ENCODE assay signal across 8 mouse cellular contexts in the genomic region with DNA sequence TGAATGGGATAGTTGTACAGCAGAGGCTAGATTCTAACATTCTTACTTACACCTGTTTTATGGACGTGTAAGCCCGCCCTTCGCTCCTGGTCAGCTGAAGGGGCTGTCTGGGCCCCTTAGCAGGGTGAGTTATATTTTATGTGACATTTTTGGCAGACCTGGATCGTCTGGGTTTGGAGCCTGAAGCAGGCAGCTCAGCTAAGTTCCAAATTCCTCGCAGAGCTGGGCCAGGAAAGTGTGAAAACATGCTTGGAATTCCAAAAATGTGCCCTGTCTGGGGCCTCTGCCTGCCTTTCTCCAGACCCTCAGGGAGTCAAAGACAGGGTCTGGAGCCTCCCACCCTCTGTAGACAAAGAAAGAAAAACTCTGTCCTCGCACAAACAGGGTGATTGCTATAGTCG. TPM values are rescaled to one million over a fixed set of nuclear protein-coding genes. Genes with fewer than 3 reads are reported as not detected.
A peak's percentile ranks its signal among the peaks of the same experiment; 100 is the strongest.
DNase-seq lines count a peak whose midpoint lies in the region; ATAC-seq and TF ChIP-seq lines count a peak whose summit lies in the region.

No protein-coding gene starts in this region.

- 11% methylated on average over 7 of the region's 7 CpGs for whole genome bisulfite sequencing in heart, embryonic 15.5 days
- WGBS in limb, embryonic 11.5 days: 3% methylated on average over 7 of the region's 7 CpGs

- ATAC-seq in heart, embryonic 15.5 days (replicated peaks; ENCODE audit: insufficient number of reproducible peaks, insufficient read depth, low FRiP score, low read depth): peak; percentile 74
- peak; percentile 83 for ATAC-seq in limb, embryonic 11.5 days (ENCODE audit: insufficient number of reproducible peaks, low FRiP score, low TSS enrichment, low read depth)

- DNase-seq in 3134 (ENCODE audit: extremely low read depth, insufficient read length, low spot score) (peak; percentile 50), ES-E14 (ENCODE audit: low read depth, low spot score) (peak; percentile 90)
- DNase-seq in limb, embryonic 11.5 days (ENCODE audit: low spot score): peak; percentile 72
- DNase-seq in right cerebral cortex, postnatal 4 days: no peak
- no peak for DNase-seq in urinary bladder, postnatal 36 days (ENCODE audit: low spot score in 2 of 2)
- DNase-seq in ovary, postnatal 14 days (ENCODE audit: low spot score): no peak
- no peak for DNase-seq in cerebellum, adult 18-20 months

- peak overlapping the region; percentile 42 for H3K4me2 ChIP-seq in heart, embryonic 15.5 days
- H3K4me2 ChIP-seq in limb, embryonic 11.5 days (ENCODE audit: low read depth, severe bottlenecking): no peak overlapping the region

- H3K9me3 ChIP-seq in ES-E14 (ENCODE audit: control insufficient read depth, insufficient read depth, low read depth, low read length): no peaks in the 10 kb centered on the region
- H3K9me3 ChIP-seq in heart, embryonic 15.5 days (replicated peaks): no peaks in the 10 kb centered on the region
- no peaks in the 10 kb centered on the region for H3K9me3 ChIP-seq in limb, embryonic 11.5 days (ENCODE audit: control insufficient read depth, low read length)

- peak overlapping the region; percentile 54; the same call in 1 of the 2 replicates for H3K9ac ChIP-seq in ES-E14 (ENCODE audit: insufficient read depth, low read depth, low read length, poor library complexity, severe bottlenecking)
- no peak overlapping the region for H3K9ac ChIP-seq in heart, embryonic 15.5 days
- H3K9ac ChIP-seq in limb, embryonic 11.5 days (ENCODE audit: low read length): no peak overlapping the region

- no peaks in the 10 kb centered on the region for H3K27me3 ChIP-seq in heart, embryonic 15.5 days
- no peaks in the 10 kb centered on the region for H3K27me3 ChIP-seq in limb, embryonic 11.5 days (ENCODE audit: control insufficient read depth, insufficient read depth, low read length)

- in situ Hi-C loops in ES-E14 (cut with MboI; ENCODE audit: low sequenced_read_pairs in 2 of 2, unreplicated experiment in 2 of 2): loop anchor here in 1 of 2 experiments (10.0 kb wide), 1 partner anchor 48 kb away; a partner anchor contains a TSS

- H3K27ac ChIP-seq in ES-E14 (ENCODE audit: insufficient read depth, low read depth, low read length, poor library complexity, severe bottlenecking): peak overlapping the region; percentile 99
- H3K27ac ChIP-seq in heart, embryonic 15.5 days: peak overlapping the region; percentile 74
- 0 out of 2 replicates have a peak overlapping the region, but pooled peaks have one; percentile 30 for H3K27ac ChIP-seq in limb, embryonic 11.5 days (replicated peaks; ENCODE audit: low read depth, low read length)

- peak overlapping the region; percentile 22 to 34; a peak in 2 of 4 replicates for H3K4me3 ChIP-seq in ES-E14 (ENCODE audit: insufficient read depth in 1 of 2, low read depth in 1 of 2, low read length in 2 of 2, poor library complexity in 1 of 2, severe bottlenecking in 1 of 2)
- H3K4me3 ChIP-seq in heart, embryonic 15.5 days: no peak overlapping the region
- no peak overlapping the region for H3K4me3 ChIP-seq in limb, embryonic 11.5 days (ENCODE audit: low read depth, low read length)

- no peaks in the 10 kb centered on the region for H3K36me3 ChIP-seq in ES-E14 (ENCODE audit: control insufficient read depth, insufficient read depth, low read length, poor library complexity, severe bottlenecking)
- H3K36me3 ChIP-seq in heart, embryonic 15.5 days: no peaks in the 10 kb centered on the region
- H3K36me3 ChIP-seq in limb, embryonic 11.5 days (ENCODE audit: control insufficient read depth, insufficient read depth, low read length): no peaks in the 10 kb centered on the region

- H3K4me1 ChIP-seq in ES-E14 (ENCODE audit: control insufficient read depth in 2 of 2, insufficient read depth in 2 of 2, low read length in 2 of 2, poor library complexity in 1 of 2): peaks cover 31% of the 10 kb centered on the region in 2 experiments
- H3K4me1 ChIP-seq in heart, embryonic 15.5 days (replicated peaks): peaks cover 30% of the 10 kb centered on the region
- peaks cover 16% of the 10 kb centered on the region for H3K4me1 ChIP-seq in limb, embryonic 11.5 days (ENCODE audit: control insufficient read depth, insufficient read depth, low read length)

TF ChIP-seq in ES-E14, 5 proteins besides CTCF, POLR2A, EP300 and RAD21:
- TF ChIP-seq ZNF384 (IDR thresholded peaks at IDR 0.05; ENCODE audit: low read depth, low read length) (peak; percentile 54; the same call in 1 of the 2 replicates), ZC3H11A (IDR thresholded peaks at IDR 0.05; ENCODE audit: borderline replicate concordance, low read depth, low read length) (no peak), CHD2 (IDR thresholded peaks at IDR 0.05; ENCODE audit: low read depth, low read length) (peak; percentile 83), HCFC1 (IDR thresholded peaks at IDR 0.05; ENCODE audit: borderline replicate concordance, insufficient read depth, low read length) (no peak), MAFK (IDR thresholded peaks at IDR 0.05; ENCODE audit: insufficient read depth, low read depth, low read length) (no peak)
TF ChIP-seq in ES-E14: peak in this region for 2.

RNA-seq across cellular contexts. Expression of a gene that starts 51.1 kb away (rescaled TPM):
- total RNA-seq in ES-E14 (2012; rRNA removed): 46.3 and 51.0 TPM in 2 replicates
- polyA plus RNA-seq in heart, embryonic 15.5 days (2015; fragmentation: Nextera tagmentation; extraction: Ambion mirVana): 8.0 and 12.5 TPM in 2 replicates
- polyA plus RNA-seq in limb, embryonic 11.5 days (2014; fragmentation: Nextera tagmentation; extraction: Ambion mirVana): 8.4 and 9.7 TPM in 2 replicates

Comparison
In these comparisons a context has a peak if more than half of its experiments do, and no peak if none do; other contexts are left out.
1. DNase-seq: peak in 3134 (single experiment), ES-E14 (single experiment) and limb, embryonic 11.5 days (single experiment); none in right cerebral cortex, postnatal 4 days (single experiment), urinary bladder, postnatal 36 days (0 of 2), ovary, postnatal 14 days (single experiment) and cerebellum, adult 18-20 months (0 of 2).
2. H3K27ac ChIP-seq: peak in every context shown above with its lines; median percentile 99 in ES-E14; 74 in heart, embryonic 15.5 days; 30 in limb, embryonic 11.5 days.
3. H3K4me3 ChIP-seq: peak in ES-E14 (2 of 2); none in heart, embryonic 15.5 days (single experiment) and limb, embryonic 11.5 days (single experiment).